Mouse (Mus musculus): ENCODE data around the gene Agap1. TPM values are rescaled to one million over a fixed set of nuclear protein-coding genes. Genes with fewer than 3 reads are reported as not detected.

The Agap1 gene
- polyA plus RNA-seq, 1 experiment from 2014 or later: 10.8 TPM

- WGBS (ENCODE audit: insufficient replicate concordance): 32% methylated on average over 5 of the region's 5 CpGs
- Histone ChIP-seq H3K36me3 (ENCODE audit: control insufficient read depth, insufficient read depth, low read length) (no peaks in the 10 kb centered on the region), H3K27ac (ENCODE audit: low read depth, low read length) (no peak overlapping the region), H3K27me3 (ENCODE audit: control insufficient read depth, insufficient read depth, low read length) (no peaks in the 10 kb centered on the region), H3K4me2 (peak overlapping the region; percentile 7; the same call in 1 of the 2 replicates), H3K9me3 (replicated peaks; ENCODE audit: control insufficient read depth, low read length) (no peaks in the 10 kb centered on the region), H3K9ac (ENCODE audit: low read depth, low read length) (peak overlapping the region; percentile 23; the same call in 1 of the 2 replicates), H3K4me1 (ENCODE audit: control insufficient read depth, insufficient read depth, low read length) (peaks cover 71% of the 10 kb centered on the region), H3K4me3 (ENCODE audit: low read depth, low read length) (no peak overlapping the region)
- ATAC-seq (replicated peaks; ENCODE audit: insufficient number of reproducible peaks, low FRiP score, low TSS enrichment): no peak
Observed at GRCm38 (mm10) chr1:89465417-89466002, 10.9 kb downstream of the Agap1 start.

GRCm38 (mm10) chr1:89467321-89468069 is 12.9 kb downstream of the Agap1 start:
- peak overlapping the region; percentile 23 for H3K4me2 ChIP-seq
- H3K4me3 ChIP-seq (ENCODE audit: low read depth, low read length): no peak overlapping the region
- H3K9me3 ChIP-seq (replicated peaks; ENCODE audit: control insufficient read depth, low read length): no peaks in the 10 kb centered on the region
- H3K27ac ChIP-seq (ENCODE audit: low read depth, low read length): peak overlapping the region; percentile 37; the same call in 1 of the 2 replicates
- H3K4me1 ChIP-seq (ENCODE audit: control insufficient read depth, insufficient read depth, low read length): peaks cover 71% of the 10 kb centered on the region
- WGBS (ENCODE audit: insufficient replicate concordance): 26% methylated on average over 6 of the region's 6 CpGs
- no peak overlapping the region for H3K9ac ChIP-seq (ENCODE audit: low read depth, low read length)
- no peaks in the 10 kb centered on the region for H3K27me3 ChIP-seq (ENCODE audit: control insufficient read depth, insufficient read depth, low read length)
- ATAC-seq (replicated peaks; ENCODE audit: insufficient number of reproducible peaks, low FRiP score, low TSS enrichment): peak; percentile 53
- H3K36me3 ChIP-seq (ENCODE audit: control insufficient read depth, insufficient read depth, low read length): no peaks in the 10 kb centered on the region

GRCm38 (mm10) chr1:89468141-89468540 is 13.5 kb downstream of the Agap1 start:
- H3K27ac ChIP-seq (ENCODE audit: low read depth, low read length): no peak overlapping the region; the same call in 1 of the 2 replicates
- ATAC-seq (replicated peaks; ENCODE audit: insufficient number of reproducible peaks, low FRiP score, low TSS enrichment): no peak; the same call in 1 of the 2 replicates
- no peaks in the 10 kb centered on the region for H3K36me3 ChIP-seq (ENCODE audit: control insufficient read depth, insufficient read depth, low read length)
- H3K4me3 ChIP-seq (ENCODE audit: low read depth, low read length): no peak overlapping the region
- H3K9me3 ChIP-seq (replicated peaks; ENCODE audit: control insufficient read depth, low read length): no peaks in the 10 kb centered on the region
- no peaks in the 10 kb centered on the region for H3K27me3 ChIP-seq (ENCODE audit: control insufficient read depth, insufficient read depth, low read length)
- peak overlapping the region; percentile 23 for H3K4me2 ChIP-seq
- 51% methylated on average over 3 of the region's 3 CpGs for WGBS (ENCODE audit: insufficient replicate concordance)
- H3K9ac ChIP-seq (ENCODE audit: low read depth, low read length): no peak overlapping the region
- H3K4me1 ChIP-seq (ENCODE audit: control insufficient read depth, insufficient read depth, low read length): peaks cover 64% of the 10 kb centered on the region

GRCm38 (mm10) chr1:89471430-89471829 is 16.8 kb downstream of the Agap1 start:
- no peak for ATAC-seq (replicated peaks; ENCODE audit: insufficient number of reproducible peaks, low FRiP score, low TSS enrichment)
- WGBS (ENCODE audit: insufficient replicate concordance): 63% methylated on average over 4 of the region's 4 CpGs
- peaks cover 47% of the 10 kb centered on the region for H3K4me1 ChIP-seq (ENCODE audit: control insufficient read depth, insufficient read depth, low read length)

GRCm38 (mm10) chr1:89471891-89472290 is 17.3 kb downstream of the Agap1 start:
- Histone ChIP-seq H3K9ac (ENCODE audit: low read depth, low read length) (no peak overlapping the region), H3K4me3 (ENCODE audit: low read depth, low read length) (no peak overlapping the region), H3K27me3 (ENCODE audit: control insufficient read depth, insufficient read depth, low read length) (no peaks in the 10 kb centered on the region), H3K27ac (ENCODE audit: low read depth, low read length) (no peak overlapping the region), H3K36me3 (ENCODE audit: control insufficient read depth, insufficient read depth, low read length) (no peaks in the 10 kb centered on the region), H3K4me1 (ENCODE audit: control insufficient read depth, insufficient read depth, low read length) (peaks cover 42% of the 10 kb centered on the region), H3K4me2 (no peak overlapping the region), H3K9me3 (replicated peaks; ENCODE audit: control insufficient read depth, low read length) (no peaks in the 10 kb centered on the region)
- 76% methylated on average over 9 of the region's 9 CpGs for WGBS (ENCODE audit: insufficient replicate concordance)
- no peak for ATAC-seq (replicated peaks; ENCODE audit: insufficient number of reproducible peaks, low FRiP score, low TSS enrichment)

More at GRCm38 (mm10) chr1:89471430-89471829, 16.8 kb downstream of the Agap1 start:
- Histone ChIP-seq H3K27ac (ENCODE audit: low read depth, low read length) (no peak overlapping the region), H3K9me3 (replicated peaks; ENCODE audit: control insufficient read depth, low read length) (no peaks in the 10 kb centered on the region), H3K4me3 (ENCODE audit: low read depth, low read length) (no peak overlapping the region), H3K27me3 (ENCODE audit: control insufficient read depth, insufficient read depth, low read length) (no peaks in the 10 kb centered on the region), H3K4me2 (no peak overlapping the region), H3K36me3 (ENCODE audit: control insufficient read depth, insufficient read depth, low read length) (no peaks in the 10 kb centered on the region), H3K9ac (ENCODE audit: low read depth, low read length) (no peak overlapping the region)

GRCm38 (mm10) chr1:89473946-89474345 is 19.3 kb downstream of the Agap1 start:
- Histone ChIP-seq H3K36me3 (ENCODE audit: control insufficient read depth, insufficient read depth, low read length) (no peaks in the 10 kb centered on the region), H3K27me3 (ENCODE audit: control insufficient read depth, insufficient read depth, low read length) (no peaks in the 10 kb centered on the region), H3K4me2 (no peak overlapping the region), H3K9me3 (replicated peaks; ENCODE audit: control insufficient read depth, low read length) (no peaks in the 10 kb centered on the region), H3K9ac (ENCODE audit: low read depth, low read length) (no peak overlapping the region), H3K4me3 (ENCODE audit: low read depth, low read length) (no peak overlapping the region), H3K27ac (ENCODE audit: low read depth, low read length) (no peak overlapping the region), H3K4me1 (ENCODE audit: control insufficient read depth, insufficient read depth, low read length) (peaks cover 25% of the 10 kb centered on the region)
- ATAC-seq (replicated peaks; ENCODE audit: insufficient number of reproducible peaks, low FRiP score, low TSS enrichment): no peak
- WGBS (ENCODE audit: insufficient replicate concordance): 80% methylated on average over 5 of the region's 5 CpGs

- Histone ChIP-seq H3K27ac (ENCODE audit: low read depth, low read length) (no peak overlapping the region), H3K36me3 (ENCODE audit: control insufficient read depth, insufficient read depth, low read length) (no peaks in the 10 kb centered on the region), H3K4me3 (ENCODE audit: low read depth, low read length) (no peak overlapping the region), H3K4me1 (ENCODE audit: control insufficient read depth, insufficient read depth, low read length) (peaks cover 29% of the 10 kb centered on the region), H3K4me2 (no peak overlapping the region), H3K27me3 (ENCODE audit: control insufficient read depth, insufficient read depth, low read length) (no peaks in the 10 kb centered on the region), H3K9ac (ENCODE audit: low read depth, low read length) (no peak overlapping the region), H3K9me3 (replicated peaks; ENCODE audit: control insufficient read depth, low read length) (no peaks in the 10 kb centered on the region)
- ATAC-seq (replicated peaks; ENCODE audit: insufficient number of reproducible peaks, low FRiP score, low TSS enrichment): no peak
- 70% methylated on average over 9 of the region's 9 CpGs for WGBS (ENCODE audit: insufficient replicate concordance)
Observed at GRCm38 (mm10) chr1:89474853-89475252, 20.2 kb downstream of the Agap1 start.

- WGBS (ENCODE audit: insufficient replicate concordance): 84% methylated on average over 5 of the region's 5 CpGs
- Histone ChIP-seq H3K9ac (ENCODE audit: low read depth, low read length) (no peak overlapping the region), H3K4me1 (ENCODE audit: control insufficient read depth, insufficient read depth, low read length) (peaks cover 28% of the 10 kb centered on the region), H3K36me3 (ENCODE audit: control insufficient read depth, insufficient read depth, low read length) (no peaks in the 10 kb centered on the region), H3K4me3 (ENCODE audit: low read depth, low read length) (no peak overlapping the region), H3K27me3 (ENCODE audit: control insufficient read depth, insufficient read depth, low read length) (no peaks in the 10 kb centered on the region), H3K27ac (ENCODE audit: low read depth, low read length) (no peak overlapping the region), H3K9me3 (replicated peaks; ENCODE audit: control insufficient read depth, low read length) (no peaks in the 10 kb centered on the region), H3K4me2 (no peak overlapping the region)
- ATAC-seq (replicated peaks; ENCODE audit: insufficient number of reproducible peaks, low FRiP score, low TSS enrichment): no peak
Observed at GRCm38 (mm10) chr1:89477033-89477432, 22.4 kb downstream of the Agap1 start.

Measured in heart, embryonic 11.5 days (tissue).